Mouse (Mus musculus) kidney, adult 2 months (tissue): ENCODE results near the gene Xylt1.

Experiments
- CTCF ChIP-seq: fragments of 200-500 bp; conservative IDR thresholded peaks from 2 replicates; pipeline ENCODE4 v1.5.1; 2011; ENCODE audit warnings: low read depth, mild to moderate bottlenecking, control low read depth, low read length, moderate library complexity, mixed read lengths; ENCODE audit not compliant: insufficient read depth, insufficient read length
- POLR2A ChIP-seq: fragments of 200-500 bp; IDR thresholded peaks from one replicate; pipeline ENCODE4 v1.6.1; 2011; ENCODE audit warnings: low read depth, low read length, control low read depth

GRCm38 (mm10) chr7:117411874-117412273, 31.1 kb downstream of the Xylt1 start:
- TF ChIP-seq POLR2A (no peak), CTCF (no peak)
